Mouse (Mus musculus) hindbrain, embryonic 11.5 days (tissue): ENCODE data around the gene Rpa3. TPM values are rescaled to one million over a fixed set of nuclear protein-coding genes. Genes with fewer than 3 reads are reported as not detected.

Experiments used
- ATAC-seq: fragments of 200-750 bp; cut with Nextera tagmentation; 2 replicates; pipeline ENCODE4 v1.8.0; 2017; ENCODE audit warnings: mild to moderate bottlenecking, moderate TSS enrichment, moderate library complexity; ENCODE audit not compliant: low FRiP score
- DNase-seq: peaks from one replicate; pipeline ENCODE4 v3.0.0-alpha.2; 2015; ENCODE audit warnings: low spot score
- H3K27ac ChIP-seq: fragments of 300-500 bp; sonication (generic); 2 replicates; pipeline ENCODE4 v1.5.1; 2014; ENCODE audit warnings: mild to moderate bottlenecking, low read depth, low read length
- H3K27me3 ChIP-seq: fragments of 300-500 bp; sonication (generic); 2 replicates; pipeline ENCODE4 v1.6.1; 2014; ENCODE audit warnings: mild to moderate bottlenecking, low read length, moderate library complexity, mixed read lengths; ENCODE audit not compliant: control insufficient read depth, insufficient read depth
- H3K36me3 ChIP-seq: fragments of 300-500 bp; sonication (generic); 2 replicates; pipeline ENCODE4 v1.6.1; 2014; ENCODE audit warnings: mild to moderate bottlenecking, low read length, moderate library complexity, mixed read lengths; ENCODE audit not compliant: control insufficient read depth, insufficient read depth
- H3K4me1 ChIP-seq: fragments of 300-500 bp; sonication (generic); replicated peaks from 2 replicates; pipeline ENCODE4 v1.6.1; 2014; ENCODE audit warnings: low read length, mixed read lengths; ENCODE audit not compliant: control insufficient read depth, insufficient read depth
- H3K4me2 ChIP-seq: fragments of 300-500 bp; sonication (generic); replicated peaks from 2 replicates; pipeline ENCODE4 v1.6.1; 2014; ENCODE audit warnings: mild to moderate bottlenecking, low read depth, low read length
- H3K4me3 ChIP-seq: fragments of 300-500 bp; sonication (generic); 2 replicates; pipeline ENCODE4 v1.5.1; 2014; ENCODE audit warnings: low read depth, low read length
- H3K9ac ChIP-seq: fragments of 300-500 bp; sonication (generic); 2 replicates; pipeline ENCODE4 v1.6.1; 2014; ENCODE audit warnings: low read depth, low read length
- H3K9me3 ChIP-seq: fragments of 300-500 bp; sonication (generic); 2 replicates; pipeline ENCODE4 v1.6.1; 2016; ENCODE audit warnings: low read length; ENCODE audit not compliant: control insufficient read depth
- WGBS: fragments of 180-500 bp; shearing (Covaris S2); extraction: QIAGEN DNeasy Blood & Tissue Kit; methylation state at CpG from one replicate; pipeline ENCODE4 v1.1.7; 2014; 5-methylcytosine and 5-hydroxymethylcytosine counted together
- polyA plus RNA-seq: library from polyadenylated mRNA; unstranded; fragments of >200 nt; fragmentation: Nextera tagmentation; extraction: Ambion mirVana; gene quantifications from 2 replicates; pipeline ENCODE4 v1.2.1, GENCODE M21; 2014

Rpa3 gene
- 160 and 178 TPM in 2 replicates for polyA plus RNA-seq

DNA sequence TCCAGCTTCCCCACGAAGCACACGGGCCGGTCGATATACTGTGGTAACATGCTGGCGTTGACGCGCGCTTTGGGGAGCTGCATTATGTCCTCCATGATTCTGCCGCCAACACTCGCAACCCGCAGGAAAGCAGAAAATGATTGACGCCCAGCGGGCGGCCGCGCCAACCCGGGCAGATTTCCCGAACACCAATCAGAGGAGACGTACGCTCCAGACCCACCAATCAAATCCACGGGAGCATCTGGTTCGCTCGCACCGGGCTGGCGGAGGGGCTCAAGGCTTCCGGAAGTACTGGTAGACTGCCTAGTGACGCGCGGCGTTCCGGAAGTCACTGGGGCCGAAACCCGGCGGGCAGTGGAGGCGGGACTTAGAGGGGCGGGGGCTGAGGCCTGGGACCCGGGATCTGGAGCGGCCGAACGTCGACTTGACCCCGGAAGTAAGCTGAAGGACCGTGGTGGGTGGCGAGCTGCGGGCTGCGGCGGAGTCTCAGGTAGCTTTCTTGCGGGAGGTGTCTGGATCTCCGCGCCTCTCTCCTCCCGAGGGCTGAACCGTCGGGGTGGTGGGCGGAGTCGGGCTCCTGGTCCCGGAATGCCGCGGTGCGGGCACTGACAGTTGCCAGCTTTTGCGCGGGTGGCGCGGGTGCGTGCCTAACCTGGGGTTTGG is at the start of gene Rpa3, which contains the start of the genes Umad1 and Gm45062:
TSS of gene Rpa3 (minus strand) at position 170 of the 663 bp plus-strand sequence.
TSS of gene Umad1 (plus strand) at position 285 of the 663 bp plus-strand sequence.
TSS of gene Gm45062 (plus strand) at position 447 of the 663 bp plus-strand sequence.
- under 1% methylated on average over 58 of the region's 64 CpGs for WGBS
- Histone ChIP-seq H3K27ac (peak within 1 kb of the TSS; percentile 56), H3K9me3 (no peaks in the 10 kb centered on the region), H3K4me2 (peak within 1 kb of the TSS; percentile 95), H3K36me3 (no peaks in the 10 kb centered on the region), H3K27me3 (no peaks in the 10 kb centered on the region), H3K4me1 (no peaks in the 10 kb centered on the region; the same call in 1 of the 2 replicates), H3K9ac (peak within 1 kb of the TSS; percentile 79), H3K4me3 (peak within 1 kb of the TSS; percentile 59)
- ATAC-seq (peak; percentile 100), DNase-seq (peak; percentile 95)

DNA sequence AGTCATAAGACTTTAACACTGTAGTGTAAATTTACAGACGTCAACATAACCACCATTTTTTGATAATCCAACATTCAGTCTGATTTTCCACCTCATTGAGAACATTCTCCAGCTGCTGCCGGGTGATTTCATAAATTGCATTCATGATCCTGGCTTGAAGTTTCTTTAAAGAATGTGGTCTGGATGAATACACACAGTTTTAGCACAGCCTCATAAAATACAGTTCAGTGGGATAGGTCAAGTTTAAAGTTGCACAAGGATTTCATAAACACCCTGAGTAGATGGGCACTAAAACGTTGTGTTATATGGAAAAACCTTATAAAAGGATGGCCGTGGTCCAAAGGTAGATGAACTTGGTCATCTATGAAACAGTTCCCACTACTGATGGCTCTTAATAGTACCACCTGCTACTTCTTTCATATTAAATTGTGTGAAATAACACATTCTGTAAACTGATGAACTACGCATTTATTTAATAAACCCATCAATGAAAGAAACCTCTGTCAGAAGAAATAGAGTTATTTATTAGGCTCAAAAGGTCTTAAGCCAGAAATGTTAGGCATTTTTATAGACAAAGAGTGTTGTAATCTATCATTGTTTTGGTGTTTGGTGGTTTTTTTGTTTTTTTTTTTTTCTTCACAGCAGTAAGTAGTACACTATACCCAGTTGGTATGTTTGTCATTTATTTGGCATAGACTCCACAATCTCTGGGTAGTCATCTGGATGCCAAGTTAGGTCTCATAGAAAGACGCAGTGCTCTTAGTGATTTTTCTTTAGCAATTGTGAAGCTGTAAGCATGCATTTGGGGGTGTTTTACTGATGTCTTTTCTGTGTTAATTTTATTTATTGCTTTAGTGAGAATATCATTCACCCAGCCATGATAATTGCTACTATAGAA is 49.2 kb upstream of the Rpa3 start:
- Histone ChIP-seq H3K4me2 (no peak overlapping the region), H3K27ac (no peak overlapping the region), H3K9me3 (no peaks in the 10 kb centered on the region), H3K36me3 (no peaks in the 10 kb centered on the region), H3K4me3 (no peak overlapping the region), H3K27me3 (no peaks in the 10 kb centered on the region), H3K4me1 (no peaks in the 10 kb centered on the region), H3K9ac (no peak overlapping the region)
- DNase-seq (no peak), ATAC-seq (no peak)
- WGBS = 91% methylated on average over 6 of the region's 6 CpGs

DNA sequence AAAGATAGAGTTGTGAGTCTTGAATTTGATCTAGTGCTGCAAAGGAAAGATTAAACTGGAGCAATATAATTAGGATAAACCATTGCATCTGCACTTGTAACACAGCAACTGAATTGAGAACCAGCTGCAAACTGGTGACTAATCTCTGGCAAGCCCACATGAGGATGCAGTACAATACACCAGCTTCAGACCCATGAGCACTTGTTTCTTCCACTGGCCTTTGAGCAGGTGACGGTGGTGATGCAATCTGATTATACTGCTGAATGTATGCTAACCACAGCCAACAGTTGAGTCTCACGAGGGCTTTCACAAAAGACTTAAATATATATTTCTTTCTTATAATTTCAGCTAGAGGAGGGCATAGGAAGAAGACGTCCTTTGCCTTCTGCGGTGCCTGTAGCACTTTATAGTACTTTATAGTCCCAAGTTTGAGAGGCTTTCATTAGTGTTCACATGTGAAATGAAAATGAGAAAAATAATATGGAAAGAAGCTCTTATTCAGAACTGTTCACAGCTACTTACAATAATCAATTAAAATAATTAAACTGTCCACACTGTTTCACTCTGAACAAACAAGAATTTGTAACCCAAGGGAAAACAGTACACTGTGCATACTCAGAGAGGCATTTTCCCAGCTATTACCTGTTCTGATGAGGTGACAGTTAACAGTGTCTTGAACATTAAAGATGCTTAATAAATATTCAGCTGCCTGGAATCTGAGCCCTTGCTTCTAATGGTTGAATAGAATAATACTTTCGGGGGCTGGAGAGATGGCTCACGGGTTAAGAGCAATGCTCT is 40.3 kb upstream of the Rpa3 start:
- H3K9me3 ChIP-seq = no peaks in the 10 kb centered on the region
- no peaks in the 10 kb centered on the region for H3K36me3 ChIP-seq
- no peak overlapping the region for H3K4me2 ChIP-seq
- H3K27me3 ChIP-seq = no peaks in the 10 kb centered on the region
- no peak overlapping the region for H3K27ac ChIP-seq
- no peaks in the 10 kb centered on the region for H3K4me1 ChIP-seq
- H3K9ac ChIP-seq = no peak overlapping the region
- no peak for DNase-seq
- ATAC-seq = no peak
- H3K4me3 ChIP-seq = no peak overlapping the region
- WGBS = 89% methylated on average over 6 of the region's 6 CpGs

DNA sequence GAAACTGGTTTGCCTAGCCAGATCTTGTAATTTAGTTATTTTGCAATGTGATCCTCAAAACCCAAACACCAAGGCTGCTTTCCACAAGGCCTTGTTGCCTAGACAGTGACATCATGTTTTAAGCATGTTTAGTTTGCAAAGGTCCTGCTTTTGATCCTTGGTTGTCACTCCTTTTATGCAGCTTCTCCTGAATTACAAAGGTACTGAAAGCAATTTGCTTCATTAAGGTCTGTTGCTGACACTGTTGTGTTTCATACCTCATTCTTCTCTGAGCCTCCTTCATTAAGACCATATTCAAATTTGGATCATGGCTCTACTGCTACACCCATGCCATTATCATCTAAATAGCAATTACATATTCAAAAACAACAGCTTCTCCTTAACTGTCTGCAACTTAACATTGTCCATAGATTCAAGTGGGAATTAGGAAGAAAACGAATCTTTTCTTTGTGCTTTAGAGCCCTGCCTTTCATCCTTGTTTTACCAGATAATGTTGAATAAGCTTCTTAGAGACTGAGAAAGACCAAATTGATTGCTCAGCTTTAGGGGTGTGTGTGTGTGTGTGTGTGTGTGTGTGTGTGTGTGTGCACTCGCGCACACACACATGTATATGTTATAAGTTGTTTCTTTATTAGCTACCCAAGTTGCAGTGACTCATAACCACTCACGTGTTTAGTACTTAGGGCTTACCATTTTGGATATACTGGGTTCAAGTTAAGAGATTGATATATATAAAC is 35.2 kb upstream of the Rpa3 start:
- DNase-seq (no peak), ATAC-seq (no peak)
- Histone ChIP-seq H3K4me3 (no peak overlapping the region), H3K4me2 (no peak overlapping the region), H3K27ac (no peak overlapping the region), H3K4me1 (no peaks in the 10 kb centered on the region), H3K9me3 (no peaks in the 10 kb centered on the region), H3K27me3 (no peaks in the 10 kb centered on the region), H3K36me3 (no peaks in the 10 kb centered on the region), H3K9ac (no peak overlapping the region)
- 85% methylated on average over 4 of the region's 4 CpGs for WGBS

DNA sequence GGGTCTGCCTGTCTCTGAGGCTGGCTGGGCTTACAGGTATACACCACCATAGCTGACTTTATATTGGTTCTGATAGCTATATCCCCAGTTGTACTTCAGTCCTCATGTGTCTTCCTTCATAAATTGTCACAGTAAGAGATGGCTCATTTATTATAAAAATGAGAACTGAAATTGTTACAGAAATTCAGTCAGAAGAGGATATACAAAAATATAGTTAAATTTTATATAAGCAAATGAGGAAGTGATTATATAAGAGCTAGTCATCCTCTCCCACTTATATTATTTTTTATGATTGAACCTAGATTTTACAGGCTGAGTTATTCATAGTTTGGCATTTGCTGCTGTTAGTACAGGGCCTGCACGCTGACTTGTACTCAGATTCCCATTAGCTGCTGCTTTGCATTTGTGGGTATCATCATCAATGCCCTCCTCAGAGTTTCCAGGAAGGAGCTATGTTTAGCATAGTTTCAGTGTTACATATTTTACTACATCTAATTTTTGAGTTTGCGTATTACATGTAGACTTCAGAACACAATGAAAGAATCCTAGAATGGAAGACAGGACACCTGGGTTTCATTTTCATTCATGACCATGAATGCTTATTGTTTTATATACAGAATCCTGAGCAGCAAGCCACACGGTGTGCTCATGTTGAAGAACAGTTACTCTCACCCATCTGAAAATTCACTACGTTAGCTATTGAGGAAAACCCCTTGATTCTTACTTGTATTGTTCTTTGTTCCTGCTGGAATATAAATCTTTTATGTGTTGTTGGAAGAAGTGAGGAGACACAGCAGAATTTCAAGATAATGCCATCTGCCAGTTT is 30.0 kb upstream of the Rpa3 start:
- no peaks in the 10 kb centered on the region for H3K4me1 ChIP-seq
- H3K9me3 ChIP-seq = no peaks in the 10 kb centered on the region
- H3K4me2 ChIP-seq = no peak overlapping the region
- ATAC-seq (no peak), DNase-seq (no peak)
- no peaks in the 10 kb centered on the region for H3K27me3 ChIP-seq
- H3K4me3 ChIP-seq = no peak overlapping the region
- H3K9ac ChIP-seq = no peak overlapping the region
- no peak overlapping the region for H3K27ac ChIP-seq
- no peaks in the 10 kb centered on the region for H3K36me3 ChIP-seq
- 91% methylated on average over 4 of the region's 4 CpGs for WGBS

DNA sequence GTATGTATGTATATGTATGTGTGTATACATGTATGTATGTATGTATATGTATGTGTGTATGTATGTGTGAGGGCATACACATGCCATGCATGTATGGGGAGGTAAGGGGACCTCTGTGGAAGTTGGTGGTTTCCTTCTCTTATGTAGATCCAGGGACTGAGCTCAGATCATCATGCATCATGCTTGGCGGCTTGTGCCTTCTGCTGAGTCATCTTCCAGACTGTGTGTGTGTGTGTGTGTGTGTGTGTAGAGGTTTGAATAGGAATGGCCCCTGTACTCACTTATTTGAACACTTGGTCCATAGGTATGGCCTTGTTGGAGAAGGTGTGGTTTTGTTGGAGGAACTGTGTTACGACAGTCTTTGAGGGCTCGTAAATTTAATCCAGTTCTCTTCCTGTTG is 27.2 kb upstream of the Rpa3 start:
- Histone ChIP-seq H3K4me3 (no peak overlapping the region), H3K4me1 (no peaks in the 10 kb centered on the region), H3K9me3 (no peaks in the 10 kb centered on the region), H3K36me3 (no peaks in the 10 kb centered on the region), H3K4me2 (no peak overlapping the region), H3K9ac (no peak overlapping the region), H3K27me3 (no peaks in the 10 kb centered on the region), H3K27ac (no peak overlapping the region)
- no peak for ATAC-seq
- DNase-seq = no peak
- WGBS = 98% methylated on average over 3 of the region's 3 CpGs

DNA sequence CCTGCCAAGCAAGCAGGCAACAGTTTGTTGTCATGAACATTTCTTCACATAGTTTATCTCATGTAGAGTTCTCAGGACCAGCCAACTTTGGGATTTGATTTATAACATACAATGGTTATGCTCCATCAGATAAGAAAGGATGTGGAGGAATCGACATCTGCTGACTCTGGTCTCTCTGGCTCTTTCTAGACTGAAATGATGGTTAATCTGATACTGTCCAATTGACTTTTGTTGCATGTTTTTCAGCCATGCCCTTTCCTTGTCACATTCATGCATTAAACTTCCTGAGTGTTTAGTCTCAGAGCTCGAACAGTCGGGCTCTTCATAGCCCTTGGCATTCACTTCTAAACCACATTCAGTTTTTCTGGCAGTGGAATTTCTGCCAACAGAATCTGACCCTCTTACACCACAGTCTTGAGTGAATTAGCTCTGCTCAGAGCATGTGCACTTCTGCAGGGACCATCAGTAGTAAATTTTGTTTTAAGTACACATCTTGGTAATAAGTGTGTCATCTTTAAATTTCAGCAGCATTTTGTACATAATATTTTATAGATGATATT is 26.5 kb upstream of the Rpa3 start:
- DNase-seq = no peak
- 85% methylated on average over 3 of the region's 3 CpGs for WGBS
- H3K9ac ChIP-seq = no peak overlapping the region

More for the DNA sequence above, 26.5 kb upstream of the Rpa3 start:
- Histone ChIP-seq H3K27me3 (no peaks in the 10 kb centered on the region), H3K27ac (no peak overlapping the region), H3K4me2 (no peak overlapping the region), H3K4me1 (no peaks in the 10 kb centered on the region), H3K36me3 (no peaks in the 10 kb centered on the region), H3K4me3 (no peak overlapping the region), H3K9me3 (no peaks in the 10 kb centered on the region)
- ATAC-seq = no peak
